Mouse (Mus musculus): ENCODE results near the gene Gm49510.

Gm49510 gene

GRCm38 (mm10) chr15:78914823-78915659 lies 15.6 kb downstream of the Gm49510 start:
- no peak for DNase-seq (ENCODE audit: low spot score in 2 of 2)

- DNase-seq (ENCODE audit: low spot score in 2 of 2) = peak in 1 of 2 experiments; percentile 53
These were observed 16.2 kb downstream of the Gm49510 start for GRCm38 (mm10) chr15:78915660-78916017.

GRCm38 (mm10) chr15:78916052-78916826 lies 16.8 kb downstream of the Gm49510 start:
- no peak for DNase-seq (ENCODE audit: low spot score in 2 of 2)

GRCm38 (mm10) chr15:78918126-78918525 lies 18.7 kb downstream of the Gm49510 start:
- no peak for DNase-seq (ENCODE audit: low spot score in 2 of 2)

- DNase-seq (ENCODE audit: low spot score in 2 of 2) = no peak
These were observed 20.4 kb downstream of the Gm49510 start for GRCm38 (mm10) chr15:78919914-78920313.

- DNase-seq (ENCODE audit: low spot score in 2 of 2) = no peak
These were observed 23.2 kb downstream of the Gm49510 start for GRCm38 (mm10) chr15:78922700-78923099.

GRCm38 (mm10) chr15:78923585-78923984 lies 24.1 kb downstream of the Gm49510 start:
- no peak for DNase-seq (ENCODE audit: low spot score in 2 of 2)

- no peak for DNase-seq (ENCODE audit: low spot score in 2 of 2)
These were observed 25.7 kb downstream of the Gm49510 start for GRCm38 (mm10) chr15:78925129-78925528.

- DNase-seq (ENCODE audit: low spot score in 2 of 2) = peak in 1 of 2 experiments; percentile 43
These were observed 26.8 kb downstream of the Gm49510 start, which contains the start of gene Lgals1 for GRCm38 (mm10) chr15:78926021-78926919. Gene Lgals1, plus strand, starts transcription at chr15:78926725.

GRCm38 (mm10) chr15:78927021-78927787 lies 27.7 kb downstream of the Gm49510 start:
- no peak for DNase-seq (ENCODE audit: low spot score in 2 of 2)

GRCm38 (mm10) chr15:78927788-78928457 lies 28.5 kb downstream of the Gm49510 start:
- DNase-seq (ENCODE audit: low spot score in 2 of 2) = no peak

- no peak for DNase-seq (ENCODE audit: low spot score in 2 of 2)
These were observed 29.1 kb downstream of the Gm49510 start for GRCm38 (mm10) chr15:78928539-78928938.

- no peak for DNase-seq (ENCODE audit: low spot score in 2 of 2)
These were observed 30.8 kb downstream of the Gm49510 start for GRCm38 (mm10) chr15:78930192-78930706.

GRCm38 (mm10) chr15:78930801-78931426 lies 31.4 kb downstream of the Gm49510 start:
- DNase-seq (ENCODE audit: low spot score in 2 of 2) = no peak

GRCm38 (mm10) chr15:78931577-78931976 lies 32.1 kb downstream of the Gm49510 start:
- no peak for DNase-seq (ENCODE audit: low spot score in 2 of 2)

GRCm38 (mm10) chr15:78934784-78935320 lies 35.4 kb downstream of the Gm49510 start, which contains the start of gene Nol12:
Gene Nol12, plus strand, starts transcription at chr15:78934933.
- DNase-seq (ENCODE audit: low spot score in 2 of 2) = peak; percentile 84 to 87

GRCm38 (mm10) chr15:78936403-78936802 lies 36.9 kb downstream of the Gm49510 start:
- no peak for DNase-seq (ENCODE audit: low spot score in 2 of 2)

- DNase-seq (ENCODE audit: low spot score in 2 of 2) = no peak
These were observed 37.8 kb downstream of the Gm49510 start for GRCm38 (mm10) chr15:78937311-78937710.

- DNase-seq (ENCODE audit: low spot score in 2 of 2) = no peak
These were observed 38.5 kb downstream of the Gm49510 start for GRCm38 (mm10) chr15:78937963-78938362.

All from frontal cortex, postnatal 25 days (tissue).